Mouse (Mus musculus) CH12.LX (cell line): ENCODE data around the gene Rap1b. TPM values are rescaled to one million over a fixed set of nuclear protein-coding genes. Genes with fewer than 3 reads are reported as not detected.

Experiments used
- DNase-seq: peaks from one replicate; pipeline ENCODE4 v3.0.0-alpha.2; 2013; ENCODE audit errors: extremely low read depth
- H3K27ac ChIP-seq: 2 replicates; pipeline ENCODE4 v1.5.1; 2012; ENCODE audit warnings: low read depth, mild to moderate bottlenecking, control low read depth, moderate library complexity; ENCODE audit not compliant: insufficient read depth
- H3K27me3 ChIP-seq: replicated peaks from 2 replicates; pipeline ENCODE3; 2012; ENCODE audit warnings: inconsistent platforms
- H3K36me3 ChIP-seq, 2 experiments: replicated peaks in 1 of 2; 2 replicates each; pipeline versions ENCODE3 to v1.6.1; 2012; ENCODE audit warnings: inconsistent platforms in 1 of 2, low read length in 1 of 2, mild to moderate bottlenecking in 1 of 2, mixed read lengths in 1 of 2, moderate library complexity in 1 of 2; ENCODE audit not compliant: control insufficient read depth in 1 of 2, insufficient read depth in 1 of 2
- H3K4me1 ChIP-seq, 2 experiments: 2 replicates each; pipeline ENCODE4 v1.6.1; 2012; ENCODE audit warnings: inconsistent platforms in 1 of 2, moderate library complexity in 1 of 2; ENCODE audit not compliant: insufficient read depth in 2 of 2, control insufficient read depth in 1 of 2
- H3K4me2 ChIP-seq: 2 replicates; pipeline ENCODE4 v1.6.1; 2012; ENCODE audit warnings: low read depth, mild to moderate bottlenecking, control low read depth; ENCODE audit not compliant: poor library complexity, insufficient read depth, severe bottlenecking
- H3K4me3 ChIP-seq, 3 experiments: fragments of 150-350 bp in 1 of 3; sonication (generic) in 1 of 3; replicated peaks in 1 of 3; 2 replicates each; pipeline versions ENCODE3 to v1.5.1; 2011 to 2012; ENCODE audit warnings: low read depth in 2 of 3, low read length in 2 of 3, mild to moderate bottlenecking in 2 of 3, moderate library complexity in 2 of 3, control low read depth in 1 of 3, improper control_type of control experiment in 1 of 3, inconsistent platforms in 1 of 3, mixed read lengths in 1 of 3; ENCODE audit not compliant: poor library complexity in 1 of 3
- H3K79me2 ChIP-seq: replicated peaks from 2 replicates; pipeline ENCODE4 v1.6.1; 2012; ENCODE audit warnings: mild to moderate bottlenecking, moderate library complexity; ENCODE audit not compliant: control insufficient read depth, poor library complexity, insufficient read depth, severe bottlenecking; ENCODE audit errors: extremely low read depth
- H3K9ac ChIP-seq: 2 replicates; pipeline ENCODE4 v1.6.1; 2012; ENCODE audit warnings: low read depth, mild to moderate bottlenecking, control low read depth, moderate library complexity; ENCODE audit not compliant: insufficient read depth
- H3K9me3 ChIP-seq: replicated peaks from 2 replicates; pipeline ENCODE3; 2012; ENCODE audit warnings: low read length, inconsistent platforms, mixed read lengths
- CHD2 ChIP-seq: IDR thresholded peaks from 2 replicates; pipeline ENCODE4 v1.6.1; 2011; ENCODE audit warnings: low read length, improper control_type of control experiment
- GABPA ChIP-seq: IDR thresholded peaks from 2 replicates; pipeline ENCODE4 v1.6.1; 2012; ENCODE audit warnings: low read depth, low read length, improper control_type of control experiment, inconsistent platforms; ENCODE audit not compliant: insufficient replicate concordance
- HCFC1 ChIP-seq: IDR thresholded peaks from 2 replicates; pipeline ENCODE4 v1.6.1; 2012; ENCODE audit warnings: low read depth, mild to moderate bottlenecking, inconsistent platforms, low read length, improper control_type of control experiment
- MAFK ChIP-seq: IDR thresholded peaks from 2 replicates; pipeline ENCODE4 v1.6.1; 2011; ENCODE audit warnings: low read length, improper control_type of control experiment; ENCODE audit not compliant: insufficient replicate concordance
- MAX ChIP-seq: IDR thresholded peaks from 2 replicates; pipeline ENCODE4 v1.6.1; 2011; ENCODE audit warnings: low read length, improper control_type of control experiment
- MYC ChIP-seq: IDR thresholded peaks from 2 replicates; pipeline ENCODE4 v1.6.1; 2011; ENCODE audit warnings: low read depth, mild to moderate bottlenecking, improper control_type of control experiment, low read length
- NRF1 ChIP-seq: IDR thresholded peaks from 2 replicates; pipeline ENCODE4 v1.6.1; 2014; ENCODE audit warnings: low read depth, mild to moderate bottlenecking, inconsistent platforms, low read length, improper control_type of control experiment, moderate library complexity
- PAX5 ChIP-seq: IDR thresholded peaks from 2 replicates; pipeline ENCODE4 v1.6.1; 2012; ENCODE audit warnings: low read length, inconsistent platforms, mixed read lengths
- POLR2A ChIP-seq: IDR thresholded peaks from 2 replicates; pipeline ENCODE4 v1.6.1; 2011; ENCODE audit warnings: low read depth, mild to moderate bottlenecking, improper control_type of control experiment, low read length
- RAD21 ChIP-seq: IDR thresholded peaks from 2 replicates; pipeline ENCODE4 v1.6.1; 2011; ENCODE audit warnings: low read depth, mild to moderate bottlenecking, low read length, improper control_type of control experiment, moderate library complexity
- RCOR1 ChIP-seq: conservative IDR thresholded peaks from 2 replicates; pipeline ENCODE4 v1.6.1; 2012; ENCODE audit warnings: low read depth, mild to moderate bottlenecking, inconsistent platforms, low read length, improper control_type of control experiment
- SIN3A ChIP-seq: IDR thresholded peaks from 2 replicates; pipeline ENCODE4 v1.6.1; 2012; ENCODE audit warnings: low read length, improper control_type of control experiment, inconsistent platforms
- SMC3 ChIP-seq: IDR thresholded peaks from 2 replicates; pipeline ENCODE4 v1.6.1; 2011; ENCODE audit warnings: low read depth, low read length, improper control_type of control experiment
- UBTF ChIP-seq: IDR thresholded peaks from 2 replicates; pipeline ENCODE4 v1.6.1; 2012; ENCODE audit warnings: low read depth, mild to moderate bottlenecking, inconsistent platforms, low read length, improper control_type of control experiment, moderate library complexity
- USF1 ChIP-seq: IDR thresholded peaks from 2 replicates; pipeline ENCODE4 v1.6.1; 2014; ENCODE audit warnings: low read depth, mild to moderate bottlenecking, inconsistent platforms, low read length, improper control_type of control experiment
- USF2 ChIP-seq: conservative IDR thresholded peaks from 2 replicates; pipeline ENCODE4 v1.6.1; 2011; ENCODE audit warnings: low read depth, low read length, improper control_type of control experiment
- ZC3H11A ChIP-seq: IDR thresholded peaks from 2 replicates; pipeline ENCODE4 v1.6.1; 2012; ENCODE audit warnings: low read depth, mild to moderate bottlenecking, inconsistent platforms, low read length, improper control_type of control experiment
- ZKSCAN1 ChIP-seq: IDR thresholded peaks from 2 replicates; pipeline ENCODE4 v1.6.1; 2012; ENCODE audit warnings: low read depth, inconsistent platforms, low read length, improper control_type of control experiment, borderline replicate concordance
- ZMIZ1 ChIP-seq: IDR thresholded peaks from 2 replicates; pipeline ENCODE4 v1.6.1; 2012; ENCODE audit warnings: low read depth, mild to moderate bottlenecking, inconsistent platforms, low read length, improper control_type of control experiment
- ZNF384 ChIP-seq: IDR thresholded peaks from 2 replicates; pipeline ENCODE4 v1.6.1; 2012; ENCODE audit warnings: low read depth, low read length, improper control_type of control experiment, inconsistent platforms
- dilution Hi-C: fragments of 300-500 bp; cut with MboI; formaldehyde crosslinking; loops from 2 replicates; pipeline ENCODE4 v1.14.3; 2020; ENCODE audit warnings: low sequenced_read_pairs; ENCODE audit not compliant: extremely low pct_unique_long_range_greater_than_20kb, extremely low pct_ligation_motif_present
- in situ Hi-C: fragments of 300-500 bp; cut with MboI; formaldehyde crosslinking; loops from 3 replicates; pipeline ENCODE4 v1.14.3; 2019; ENCODE audit warnings: low sequenced_read_pairs, low pct_ligation_motif_present, low pct_unique_long_range_greater_than_20kb, mixed read lengths
- polyA plus RNA-seq: library from polyadenylated mRNA; unstranded; fragments of >175 nt; gene quantifications from 2 replicates; pipeline ENCODE4 v1.2.1, GENCODE M21; 2012; ENCODE audit warnings: low read depth; ENCODE audit not compliant: insufficient read length
- total RNA-seq, 2 experiments: library from RNA; depleted of rRNA; stranded (reverse); fragments of 300-350 nt in 1 of 2; fragments of >200 nt in 1 of 2; gene quantifications; 2 replicates each; pipeline ENCODE4 v1.2.3; 2012 to 2014

Gene Rap1b
- total and polyA plus RNA-seq, 3 experiments, result 37.0 to 214 (median 205) TPM

DNA sequence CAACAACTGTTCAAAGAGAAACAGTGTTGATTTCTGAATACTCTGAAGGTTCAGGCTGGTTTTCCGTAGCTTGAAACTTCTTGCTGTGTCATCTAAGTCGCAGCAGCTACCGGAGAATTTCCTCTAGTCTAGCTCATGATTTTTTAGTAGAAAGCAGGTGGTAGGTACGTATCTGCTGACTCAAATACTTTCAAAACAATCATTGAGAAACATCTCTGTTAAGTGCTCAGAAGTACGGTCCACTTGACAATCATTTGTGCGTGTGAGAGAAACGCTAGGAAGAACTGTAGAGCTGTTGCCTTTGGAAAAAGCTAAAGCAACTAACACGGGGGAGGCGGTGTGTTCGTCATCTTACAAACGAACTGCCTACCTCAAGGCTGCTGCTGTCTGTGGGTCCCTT, 14.0 kb upstream of the Rap1b start:
- TF ChIP-seq RAD21 (no peak), MAX (no peak), PAX5 (no peak), SIN3A (no peak), POLR2A (no peak), UBTF (no peak), MYC (no peak), ZC3H11A (no peak)
- peaks cover 5 to 10% of the 10 kb centered on the region in 2 experiments; a peak in 3 of 4 replicates for H3K4me1 ChIP-seq
- no peak overlapping the region for H3K4me2 ChIP-seq
- no peaks in the 10 kb centered on the region for H3K79me2 ChIP-seq
- no peak overlapping the region for H3K4me3 ChIP-seq
- dilution Hi-C loops (no loop called here), in situ Hi-C loops (no loop called here)
- no peaks in the 10 kb centered on the region for H3K27me3 ChIP-seq
- no peaks in the 10 kb centered on the region for H3K9me3 ChIP-seq
- no peak overlapping the region for H3K9ac ChIP-seq
- H3K27ac ChIP-seq, result no peak overlapping the region
- DNase-seq, result no peak
- no peaks in the 10 kb centered on the region for H3K36me3 ChIP-seq

GRCm38 (mm10) chr10:117858241-117858640, 12.4 kb upstream of the Rap1b start:
- TF ChIP-seq SIN3A (no peak), ZNF384 (no peak), CHD2 (no peak), ZMIZ1 (no peak), NRF1 (no peak), GABPA (no peak), USF1 (no peak), MAFK (no peak), PAX5 (no peak), HCFC1 (no peak), USF2 (no peak), POLR2A (no peak), SMC3 (no peak), ZC3H11A (no peak), MYC (no peak), ZKSCAN1 (no peak), RCOR1 (no peak)
- H3K79me2 ChIP-seq, result no peaks in the 10 kb centered on the region
- dilution Hi-C loops, result no loop called here

More at GRCm38 (mm10) chr10:117858241-117858640, 12.4 kb upstream of the Rap1b start:
- no peaks in the 10 kb centered on the region for H3K36me3 ChIP-seq
- no peak overlapping the region for H3K4me2 ChIP-seq
- no peak overlapping the region for H3K27ac ChIP-seq
- no peak for DNase-seq
- no peaks in the 10 kb centered on the region for H3K27me3 ChIP-seq
- H3K9ac ChIP-seq, result no peak overlapping the region
- no peaks in the 10 kb centered on the region for H3K9me3 ChIP-seq
- no peak overlapping the region for H3K4me3 ChIP-seq
- peaks cover 0 to 5% of the 10 kb centered on the region in 2 experiments; a peak in 1 of 4 replicates for H3K4me1 ChIP-seq
- in situ Hi-C loops, result no loop called here
